Mouse (Mus musculus): ENCODE measurements around the gene Eftud2.

Gene Eftud2

GRCm38 (mm10) chr11:102818121-102819020 is 62.4 kb downstream of the Eftud2 start:
- DNase-seq: no peak

DNA sequence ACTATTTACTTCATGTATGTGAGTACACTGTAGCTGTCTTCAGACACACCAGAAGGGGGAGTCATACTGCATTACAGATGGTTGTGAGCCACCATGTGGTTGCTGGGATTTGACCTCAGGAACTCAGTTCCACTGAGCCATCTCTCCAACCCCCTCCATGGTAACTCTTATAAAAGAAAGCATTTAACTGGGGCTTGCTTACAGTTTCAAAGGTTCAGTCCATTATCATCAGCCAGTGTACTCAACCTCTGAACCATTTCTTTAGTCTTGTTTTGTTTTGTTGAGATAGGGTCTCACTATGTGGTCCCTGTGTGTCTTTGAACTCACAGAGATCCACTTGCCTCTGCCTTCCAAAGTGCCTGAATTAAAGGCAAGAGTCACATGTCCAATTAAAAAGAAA is 65.9 kb downstream of the Eftud2 start:
- DNase-seq: no peak

DNA sequence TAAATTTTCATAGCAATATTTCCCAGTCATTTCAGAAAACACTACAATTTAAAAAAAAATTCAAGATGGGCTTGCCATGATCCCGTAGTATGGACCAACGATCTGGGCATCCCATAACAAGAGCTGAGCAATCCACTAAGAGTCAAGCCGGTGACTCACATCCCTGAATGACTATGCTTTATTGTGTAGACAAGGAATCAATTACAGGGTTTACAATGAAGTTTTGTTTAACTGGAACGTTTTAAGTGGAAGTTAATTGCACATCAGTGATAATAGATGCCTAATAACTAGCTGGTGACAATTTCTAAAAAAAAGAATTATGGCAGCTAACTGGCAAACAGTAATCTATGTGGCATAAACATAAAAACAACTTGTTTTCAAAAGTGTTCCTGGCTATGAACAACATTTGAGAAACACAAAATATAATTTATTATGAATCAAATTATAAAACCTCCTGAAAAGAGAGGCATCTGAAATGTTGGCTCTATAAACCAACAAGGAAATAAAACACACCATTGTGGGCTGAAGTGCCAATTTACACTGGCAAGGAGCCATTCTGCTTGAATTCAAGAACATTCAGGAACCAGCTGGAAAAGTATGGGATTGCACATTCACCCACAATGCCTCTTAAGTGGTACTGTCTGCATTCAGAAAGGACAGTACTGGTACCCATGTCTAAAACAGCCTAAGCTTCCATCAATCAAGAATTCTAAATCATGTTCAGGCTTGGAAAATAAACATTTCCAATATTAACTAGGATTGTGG is 69.9 kb downstream of the Eftud2 start:
- DNase-seq: no peak

- no peak for DNase-seq
Measured at GRCm38 (mm10) chr11:102808246-102808645, 72.5 kb downstream of the Eftud2 start.

DNA sequence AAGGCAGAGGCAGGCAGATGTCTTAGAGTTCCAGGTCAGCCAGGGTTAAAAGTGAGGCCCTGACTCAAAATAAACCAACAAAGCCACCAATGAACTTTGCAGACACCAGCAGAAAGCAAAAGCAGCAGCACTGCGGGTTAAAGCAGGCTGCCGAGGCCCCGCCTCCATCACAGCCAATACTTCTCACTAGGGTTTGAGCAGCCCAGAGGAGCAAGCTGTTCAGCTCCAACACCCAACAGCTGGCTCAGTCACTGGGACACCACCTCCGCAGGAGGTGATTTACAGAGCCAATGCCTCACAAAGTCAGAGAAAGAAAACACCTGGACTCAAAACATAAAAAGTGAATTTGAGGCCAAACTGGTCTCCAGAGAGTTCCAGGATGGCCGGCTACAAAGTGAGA is 77.3 kb downstream of the Eftud2 start:
- no peak for DNase-seq

DNA sequence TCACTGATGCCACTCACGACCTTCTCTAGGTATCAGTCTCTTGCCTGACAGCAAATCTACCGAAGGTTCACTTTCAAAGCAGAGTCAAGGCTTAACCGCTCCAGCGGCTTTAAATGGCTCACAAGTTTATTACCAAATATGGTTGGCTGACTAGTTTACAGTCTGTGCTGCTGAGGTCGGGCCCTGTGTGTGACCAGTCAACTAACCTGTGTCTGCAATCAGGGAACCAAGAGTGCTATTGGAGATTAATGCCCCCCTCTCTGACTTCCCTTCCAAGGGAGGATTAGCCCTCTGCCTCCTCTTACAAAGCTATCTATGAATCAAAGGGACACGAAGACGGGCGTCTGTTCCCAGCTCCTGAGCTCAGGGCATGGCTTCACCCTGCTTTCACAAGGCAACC is 86.6 kb downstream of the Eftud2 start:
- no peak for DNase-seq

GRCm38 (mm10) chr11:102791682-102792445 is 88.9 kb downstream of the Eftud2 start:
- no peak for DNase-seq

Data from kidney, adult 11 months (tissue).